17 mouse cellular contexts compared by ENCODE assay signal in the genomic region with DNA sequence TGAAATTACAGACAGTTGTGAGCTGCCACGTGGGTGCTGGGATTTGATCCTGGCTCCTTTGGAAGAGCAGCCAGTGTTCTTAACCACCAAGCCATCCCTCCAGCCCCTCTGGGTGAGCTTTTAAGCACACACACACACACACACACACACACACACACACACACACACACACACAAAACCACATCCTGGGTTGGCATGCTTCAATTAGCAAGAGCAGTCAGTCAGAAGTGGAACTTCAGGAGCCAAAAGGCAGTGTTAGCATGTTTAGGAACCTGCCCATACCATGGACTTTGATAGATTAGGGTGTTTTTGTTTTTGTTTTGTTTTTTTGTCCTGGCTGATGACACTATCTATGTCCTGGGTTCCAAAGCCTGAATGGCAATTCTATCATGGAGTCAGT.
"Had no signal": no experiment of that assay in that cellular context is flagged by ENCODE, and none has a peak within 500 bp of the region (broad histone marks: within the 10 kb centered on the region; RNA-seq: fewer than 3 reads in every experiment).

No protein-coding gene starts in this region.

- H3K4me1 ChIP-seq: intestine, embryonic 15.5 days; limb, embryonic 12.5 days; liver, embryonic 13.5 days; lung, embryonic 15.5 days; neural tube, embryonic 15.5 days had no signal

- H3K27me3 ChIP-seq: limb, embryonic 12.5 days; liver, embryonic 13.5 days; lung, embryonic 15.5 days; midbrain, embryonic 12.5 days; neural tube, embryonic 15.5 days had no signal

- H3K9me3 ChIP-seq: intestine, embryonic 15.5 days; limb, embryonic 12.5 days; liver, embryonic 13.5 days; lung, embryonic 15.5 days; midbrain, embryonic 12.5 days; neural tube, embryonic 15.5 days had no signal

- ATAC-seq: intestine, embryonic 15.5 days; liver, postnatal 0 days; midbrain, embryonic 16.5 days had no signal

- H3K4me2 ChIP-seq: intestine, embryonic 15.5 days; limb, embryonic 12.5 days; liver, embryonic 13.5 days; lung, embryonic 15.5 days; midbrain, embryonic 12.5 days; neural tube, embryonic 15.5 days had no signal

- H3K27ac ChIP-seq: intestine, embryonic 15.5 days; layer of hippocampus, adult 2 months; limb, embryonic 12.5 days; liver, embryonic 13.5 days; lung, embryonic 15.5 days; midbrain, embryonic 12.5 days; neural tube, embryonic 15.5 days; stomach, postnatal 0 days had no signal

- H3K9ac ChIP-seq: intestine, embryonic 15.5 days; limb, embryonic 12.5 days; liver, embryonic 13.5 days; liver, postnatal 0 days; lung, embryonic 15.5 days; midbrain, embryonic 12.5 days; neural tube, embryonic 15.5 days had no signal

- DNase-seq: kidney, adult 18-20 months; kidney, postnatal 10 days; kidney, postnatal 4 days; liver; liver, embryonic 13.5 days; liver, postnatal 0 days; retina, postnatal 1 day; right cerebral cortex, postnatal 4 days; thymus, postnatal 14 days had no signal

- H3K36me3 ChIP-seq: intestine, embryonic 15.5 days; limb, embryonic 12.5 days; liver, embryonic 13.5 days; lung, embryonic 15.5 days; midbrain, embryonic 12.5 days; neural tube, embryonic 15.5 days had no signal

- H3K4me3 ChIP-seq: intestine, embryonic 15.5 days; layer of hippocampus, adult 2 months; limb, embryonic 12.5 days; liver, embryonic 13.5 days; lung, embryonic 15.5 days; midbrain, embryonic 12.5 days; neural tube, embryonic 15.5 days had no signal
